Mouse (Mus musculus): Measurements from ENCODE around the gene Gm20388. TPM values are rescaled to one million over a fixed set of nuclear protein-coding genes. Genes with fewer than 3 reads are reported as not detected.

Gene Gm20388
- polyA plus RNA-seq, 1 experiment, result 28.1 TPM

GRCm38 (mm10) chr8:122284659-122285261, 2374.1 kb downstream of the Gm20388 start:
- H3K9me3 ChIP-seq (replicated peaks; ENCODE audit: control insufficient read depth, insufficient read depth, low read length, poor library complexity, severe bottlenecking), result no peaks in the 10 kb centered on the region
- peaks cover 2% of the 10 kb centered on the region for H3K4me1 ChIP-seq (ENCODE audit: control insufficient read depth, insufficient read depth, low read length)
- TF ChIP-seq EP300 (IDR thresholded peaks at IDR 0.05; ENCODE audit: insufficient read depth, low read depth, low read length) (no peak), POLR2A (IDR thresholded peaks at IDR 0.05; ENCODE audit: insufficient read depth, low read length) (no peak)
- H3K36me3 ChIP-seq (ENCODE audit: control insufficient read depth, insufficient read depth, low read length, poor library complexity, severe bottlenecking), result no peaks in the 10 kb centered on the region
- no peak overlapping the region for H3K27ac ChIP-seq (ENCODE audit: insufficient read depth, low read length)
- H3K4me3 ChIP-seq (ENCODE audit: low read depth, low read length), result peak overlapping the region; percentile 78; the same call in 1 of the 2 replicates
- H3K27me3 ChIP-seq (ENCODE audit: control insufficient read depth, insufficient read depth, low read length, poor library complexity, severe bottlenecking), result peaks cover 13% of the 10 kb centered on the region
- H3K9ac ChIP-seq (ENCODE audit: low read depth, poor library complexity, severe bottlenecking), result peak overlapping the region; percentile 22

GRCm38 (mm10) chr8:122285727-122286126, 2375.1 kb downstream of the Gm20388 start:
- H3K4me3 ChIP-seq (ENCODE audit: low read depth, low read length), result no peak overlapping the region
- no peak for TF ChIP-seq CTCF (IDR thresholded peaks at IDR 0.05; ENCODE audit: low read depth, low read length)
- no peak for TF ChIP-seq POLR2A (IDR thresholded peaks at IDR 0.05; ENCODE audit: insufficient read depth, low read length)
- H3K27ac ChIP-seq (ENCODE audit: insufficient read depth, low read length), result no peak overlapping the region
- H3K4me1 ChIP-seq (ENCODE audit: control insufficient read depth, insufficient read depth, low read length), result no peaks in the 10 kb centered on the region
- H3K9me3 ChIP-seq (replicated peaks; ENCODE audit: control insufficient read depth, insufficient read depth, low read length, poor library complexity, severe bottlenecking), result no peaks in the 10 kb centered on the region
- peaks cover 13% of the 10 kb centered on the region for H3K27me3 ChIP-seq (ENCODE audit: control insufficient read depth, insufficient read depth, low read length, poor library complexity, severe bottlenecking)
- H3K36me3 ChIP-seq (ENCODE audit: control insufficient read depth, insufficient read depth, low read length, poor library complexity, severe bottlenecking), result no peaks in the 10 kb centered on the region
- no peak overlapping the region for H3K9ac ChIP-seq (ENCODE audit: low read depth, poor library complexity, severe bottlenecking)

GRCm38 (mm10) chr8:122286899-122287298, 2376.3 kb downstream of the Gm20388 start:
- no peaks in the 10 kb centered on the region for H3K4me1 ChIP-seq (ENCODE audit: control insufficient read depth, insufficient read depth, low read length)
- peaks cover 13% of the 10 kb centered on the region for H3K27me3 ChIP-seq (ENCODE audit: control insufficient read depth, insufficient read depth, low read length, poor library complexity, severe bottlenecking)
- no peaks in the 10 kb centered on the region for H3K9me3 ChIP-seq (replicated peaks; ENCODE audit: control insufficient read depth, insufficient read depth, low read length, poor library complexity, severe bottlenecking)
- no peak overlapping the region for H3K27ac ChIP-seq (ENCODE audit: insufficient read depth, low read length)
- H3K9ac ChIP-seq (ENCODE audit: low read depth, poor library complexity, severe bottlenecking), result no peak overlapping the region
- H3K36me3 ChIP-seq (ENCODE audit: control insufficient read depth, insufficient read depth, low read length, poor library complexity, severe bottlenecking), result no peaks in the 10 kb centered on the region
- no peak for TF ChIP-seq CTCF (IDR thresholded peaks at IDR 0.05; ENCODE audit: low read depth, low read length)
- TF ChIP-seq POLR2A (IDR thresholded peaks at IDR 0.05; ENCODE audit: insufficient read depth, low read length), result no peak
- TF ChIP-seq EP300 (IDR thresholded peaks at IDR 0.05; ENCODE audit: insufficient read depth, low read depth, low read length), result no peak
- no peak overlapping the region for H3K4me3 ChIP-seq (ENCODE audit: low read depth, low read length)

- Histone ChIP-seq H3K4me1 (ENCODE audit: control insufficient read depth, insufficient read depth, low read length) (no peaks in the 10 kb centered on the region), H3K27ac (ENCODE audit: insufficient read depth, low read length) (no peak overlapping the region), H3K36me3 (ENCODE audit: control insufficient read depth, insufficient read depth, low read length, poor library complexity, severe bottlenecking) (no peaks in the 10 kb centered on the region), H3K9ac (ENCODE audit: low read depth, poor library complexity, severe bottlenecking) (no peak overlapping the region), H3K9me3 (replicated peaks; ENCODE audit: control insufficient read depth, insufficient read depth, low read length, poor library complexity, severe bottlenecking) (no peaks in the 10 kb centered on the region), H3K27me3 (ENCODE audit: control insufficient read depth, insufficient read depth, low read length, poor library complexity, severe bottlenecking) (peaks cover 8% of the 10 kb centered on the region), H3K4me3 (ENCODE audit: low read depth, low read length) (no peak overlapping the region)
- TF ChIP-seq EP300 (IDR thresholded peaks at IDR 0.05; ENCODE audit: insufficient read depth, low read depth, low read length) (no peak), CTCF (IDR thresholded peaks at IDR 0.05; ENCODE audit: low read depth, low read length) (no peak), POLR2A (IDR thresholded peaks at IDR 0.05; ENCODE audit: insufficient read depth, low read length) (no peak)
Observed at GRCm38 (mm10) chr8:122287742-122288141, 2377.1 kb downstream of the Gm20388 start.

- Histone ChIP-seq H3K9ac (ENCODE audit: low read depth, poor library complexity, severe bottlenecking) (no peak overlapping the region), H3K9me3 (replicated peaks; ENCODE audit: control insufficient read depth, insufficient read depth, low read length, poor library complexity, severe bottlenecking) (no peaks in the 10 kb centered on the region), H3K36me3 (ENCODE audit: control insufficient read depth, insufficient read depth, low read length, poor library complexity, severe bottlenecking) (no peaks in the 10 kb centered on the region), H3K4me3 (ENCODE audit: low read depth, low read length) (no peak overlapping the region), H3K27me3 (ENCODE audit: control insufficient read depth, insufficient read depth, low read length, poor library complexity, severe bottlenecking) (peaks cover 2% of the 10 kb centered on the region), H3K27ac (ENCODE audit: insufficient read depth, low read length) (no peak overlapping the region), H3K4me1 (ENCODE audit: control insufficient read depth, insufficient read depth, low read length) (no peaks in the 10 kb centered on the region)
- TF ChIP-seq CTCF (IDR thresholded peaks at IDR 0.05; ENCODE audit: low read depth, low read length) (no peak), POLR2A (IDR thresholded peaks at IDR 0.05; ENCODE audit: insufficient read depth, low read length) (no peak), EP300 (IDR thresholded peaks at IDR 0.05; ENCODE audit: insufficient read depth, low read depth, low read length) (no peak)
Observed at GRCm38 (mm10) chr8:122288344-122288743, 2377.7 kb downstream of the Gm20388 start.

GRCm38 (mm10) chr8:122291075-122291474, 2380.4 kb downstream of the Gm20388 start:
- H3K9me3 ChIP-seq (replicated peaks; ENCODE audit: control insufficient read depth, insufficient read depth, low read length, poor library complexity, severe bottlenecking), result no peaks in the 10 kb centered on the region
- no peaks in the 10 kb centered on the region for H3K4me1 ChIP-seq (ENCODE audit: control insufficient read depth, insufficient read depth, low read length)
- H3K27me3 ChIP-seq (ENCODE audit: control insufficient read depth, insufficient read depth, low read length, poor library complexity, severe bottlenecking), result no peaks in the 10 kb centered on the region
- no peak overlapping the region for H3K9ac ChIP-seq (ENCODE audit: low read depth, poor library complexity, severe bottlenecking)
- H3K36me3 ChIP-seq (ENCODE audit: control insufficient read depth, insufficient read depth, low read length, poor library complexity, severe bottlenecking), result no peaks in the 10 kb centered on the region
- H3K4me3 ChIP-seq (ENCODE audit: low read depth, low read length), result no peak overlapping the region
- H3K27ac ChIP-seq (ENCODE audit: insufficient read depth, low read length), result no peak overlapping the region
- no peak for TF ChIP-seq CTCF (IDR thresholded peaks at IDR 0.05; ENCODE audit: low read depth, low read length)

Measured in ES-Bruce4 (cell line).